Mouse (Mus musculus) heart, adult 2 months (tissue): ENCODE results near the gene Pank4.

Experiments
- CTCF ChIP-seq: fragments of 200-600 bp; IDR thresholded peaks from 2 replicates; pipeline ENCODE4 v1.8.1; 2022; ENCODE audit warnings: antibody characterized with exemption, mild to moderate bottlenecking, moderate library complexity
- EP300 ChIP-seq: fragments of 200-500 bp; IDR thresholded peaks from 2 replicates; pipeline ENCODE4 v1.6.1; 2011; ENCODE audit warnings: low read depth, low read length, control low read depth; ENCODE audit not compliant: insufficient read depth
- POLR2A ChIP-seq: fragments of 200-500 bp; IDR thresholded peaks from 2 replicates; pipeline ENCODE4 v1.6.1; 2011; ENCODE audit warnings: mild to moderate bottlenecking, low read depth, low read length, control low read depth; ENCODE audit not compliant: insufficient read depth

- TF ChIP-seq POLR2A (no peak), CTCF (peak; percentile 84), EP300 (no peak)
Observed at GRCm38 (mm10) chr4:154986096-154986495, 22.2 kb downstream of the Pank4 start.
